Mouse (Mus musculus): Measurements from ENCODE around the gene Dlg5. TPM values are rescaled to one million over a fixed set of nuclear protein-coding genes. Genes with fewer than 3 reads are reported as not detected.

Gene Dlg5
- polyA plus RNA-seq, 1 experiment from 2014 or later: 32.5 TPM

GRCm38 (mm10) chr14:24134623-24135290, 111.0 kb downstream of the Dlg5 start:
- DNase-seq (ENCODE audit: low spot score) (no peak), ATAC-seq (ENCODE audit: low FRiP score) (no peak)
- WGBS: 86% methylated on average over 7 of the region's 7 CpGs
- Histone ChIP-seq H3K4me3 (replicated peaks; ENCODE audit: low read length) (no peak overlapping the region), H3K9ac (no peak overlapping the region), H3K9me3 (ENCODE audit: control insufficient read depth, low read length) (no peaks in the 10 kb centered on the region), H3K4me1 (replicated peaks; ENCODE audit: control insufficient read depth, insufficient read depth, low read length) (no peaks in the 10 kb centered on the region), H3K36me3 (replicated peaks; ENCODE audit: control insufficient read depth, insufficient read depth) (peaks cover 58% of the 10 kb centered on the region), H3K27ac (no peak overlapping the region), H3K4me2 (replicated peaks) (no peak overlapping the region), H3K27me3 (ENCODE audit: control insufficient read depth, insufficient read depth, low read length) (no peaks in the 10 kb centered on the region)

GRCm38 (mm10) chr14:24133801-24134200, 111.9 kb downstream of the Dlg5 start:
- Histone ChIP-seq H3K9ac (no peak overlapping the region), H3K27me3 (ENCODE audit: control insufficient read depth, insufficient read depth, low read length) (no peaks in the 10 kb centered on the region), H3K9me3 (ENCODE audit: control insufficient read depth, low read length) (no peaks in the 10 kb centered on the region), H3K4me3 (replicated peaks; ENCODE audit: low read length) (no peak overlapping the region), H3K36me3 (replicated peaks; ENCODE audit: control insufficient read depth, insufficient read depth) (peaks cover 49% of the 10 kb centered on the region), H3K4me2 (replicated peaks) (no peak overlapping the region), H3K27ac (no peak overlapping the region), H3K4me1 (replicated peaks; ENCODE audit: control insufficient read depth, insufficient read depth, low read length) (no peaks in the 10 kb centered on the region)
- DNase-seq (ENCODE audit: low spot score) (no peak), ATAC-seq (ENCODE audit: low FRiP score) (no peak)
- 86% methylated on average over 8 of the region's 8 CpGs for WGBS

GRCm38 (mm10) chr14:24132092-24132491, 113.6 kb downstream of the Dlg5 start:
- Histone ChIP-seq H3K4me2 (replicated peaks) (no peak overlapping the region), H3K36me3 (replicated peaks; ENCODE audit: control insufficient read depth, insufficient read depth) (peaks cover 32% of the 10 kb centered on the region), H3K4me3 (replicated peaks; ENCODE audit: low read length) (no peak overlapping the region), H3K27me3 (ENCODE audit: control insufficient read depth, insufficient read depth, low read length) (no peaks in the 10 kb centered on the region), H3K4me1 (replicated peaks; ENCODE audit: control insufficient read depth, insufficient read depth, low read length) (no peaks in the 10 kb centered on the region), H3K9me3 (ENCODE audit: control insufficient read depth, low read length) (no peaks in the 10 kb centered on the region), H3K9ac (no peak overlapping the region), H3K27ac (no peak overlapping the region)
- WGBS: 53% methylated on average over 4 of the region's 4 CpGs
- ATAC-seq (ENCODE audit: low FRiP score) (no peak), DNase-seq (ENCODE audit: low spot score) (no peak)

GRCm38 (mm10) chr14:24125069-24125468, 120.7 kb downstream of the Dlg5 start:
- Histone ChIP-seq H3K9me3 (ENCODE audit: control insufficient read depth, low read length) (no peaks in the 10 kb centered on the region), H3K4me2 (replicated peaks) (no peak overlapping the region), H3K4me1 (replicated peaks; ENCODE audit: control insufficient read depth, insufficient read depth, low read length) (no peaks in the 10 kb centered on the region), H3K36me3 (replicated peaks; ENCODE audit: control insufficient read depth, insufficient read depth) (no peaks in the 10 kb centered on the region), H3K27me3 (ENCODE audit: control insufficient read depth, insufficient read depth, low read length) (no peaks in the 10 kb centered on the region), H3K4me3 (replicated peaks; ENCODE audit: low read length) (no peak overlapping the region), H3K9ac (no peak overlapping the region), H3K27ac (no peak overlapping the region)
- no peak for DNase-seq (ENCODE audit: low spot score)
- no peak for ATAC-seq (ENCODE audit: low FRiP score)
- WGBS: 85% methylated on average over 2 of the region's 2 CpGs

- no peak for ATAC-seq (ENCODE audit: low FRiP score)
- no peak for DNase-seq (ENCODE audit: low spot score)
- Histone ChIP-seq H3K27ac (no peak overlapping the region), H3K36me3 (replicated peaks; ENCODE audit: control insufficient read depth, insufficient read depth) (no peaks in the 10 kb centered on the region), H3K4me1 (replicated peaks; ENCODE audit: control insufficient read depth, insufficient read depth, low read length) (no peaks in the 10 kb centered on the region), H3K4me3 (replicated peaks; ENCODE audit: low read length) (no peak overlapping the region), H3K4me2 (replicated peaks) (no peak overlapping the region), H3K9me3 (ENCODE audit: control insufficient read depth, low read length) (no peaks in the 10 kb centered on the region), H3K9ac (no peak overlapping the region), H3K27me3 (ENCODE audit: control insufficient read depth, insufficient read depth, low read length) (no peaks in the 10 kb centered on the region)
- 57% methylated on average over 1 of the region's 1 CpGs for WGBS
Observed at GRCm38 (mm10) chr14:24124171-24124570, 121.5 kb downstream of the Dlg5 start.

GRCm38 (mm10) chr14:24106734-24107133, 139.0 kb downstream of the Dlg5 start:
- WGBS: 87% methylated on average over 2 of the region's 2 CpGs
- Histone ChIP-seq H3K27me3 (ENCODE audit: control insufficient read depth, insufficient read depth, low read length) (no peaks in the 10 kb centered on the region), H3K4me2 (replicated peaks) (no peak overlapping the region), H3K9me3 (ENCODE audit: control insufficient read depth, low read length) (no peaks in the 10 kb centered on the region), H3K27ac (no peak overlapping the region), H3K4me3 (replicated peaks; ENCODE audit: low read length) (no peak overlapping the region), H3K4me1 (replicated peaks; ENCODE audit: control insufficient read depth, insufficient read depth, low read length) (no peaks in the 10 kb centered on the region), H3K36me3 (replicated peaks; ENCODE audit: control insufficient read depth, insufficient read depth) (no peaks in the 10 kb centered on the region), H3K9ac (no peak overlapping the region)
- ATAC-seq (ENCODE audit: low FRiP score) (no peak), DNase-seq (ENCODE audit: low spot score) (no peak)

GRCm38 (mm10) chr14:24098828-24099227, 146.9 kb downstream of the Dlg5 start:
- H3K9me3 ChIP-seq (ENCODE audit: control insufficient read depth, low read length): no peaks in the 10 kb centered on the region
- no peak overlapping the region for H3K27ac ChIP-seq
- no peaks in the 10 kb centered on the region for H3K36me3 ChIP-seq (replicated peaks; ENCODE audit: control insufficient read depth, insufficient read depth)
- H3K4me1 ChIP-seq (replicated peaks; ENCODE audit: control insufficient read depth, insufficient read depth, low read length): no peaks in the 10 kb centered on the region
- no peak overlapping the region for H3K4me2 ChIP-seq (replicated peaks)
- ATAC-seq (ENCODE audit: low FRiP score): no peak
- no peaks in the 10 kb centered on the region for H3K27me3 ChIP-seq (ENCODE audit: control insufficient read depth, insufficient read depth, low read length)
- no peak overlapping the region for H3K9ac ChIP-seq
- no peak for DNase-seq (ENCODE audit: low spot score)
- 90% methylated on average over 4 of the region's 4 CpGs for WGBS
- H3K4me3 ChIP-seq (replicated peaks; ENCODE audit: low read length): no peak overlapping the region

- WGBS: 97% methylated on average over 1 of the region's 1 CpGs
Observed at GRCm38 (mm10) chr14:24094656-24095055, 151.1 kb downstream of the Dlg5 start.

GRCm38 (mm10) chr14:24093221-24093620, 152.5 kb downstream of the Dlg5 start:
- DNase-seq (ENCODE audit: low spot score): no peak
- WGBS: 94% methylated on average over 4 of the region's 4 CpGs
- Histone ChIP-seq H3K27me3 (ENCODE audit: control insufficient read depth, insufficient read depth, low read length) (no peaks in the 10 kb centered on the region), H3K4me2 (replicated peaks) (no peak overlapping the region), H3K36me3 (replicated peaks; ENCODE audit: control insufficient read depth, insufficient read depth) (no peaks in the 10 kb centered on the region), H3K27ac (no peak overlapping the region), H3K4me1 (replicated peaks; ENCODE audit: control insufficient read depth, insufficient read depth, low read length) (no peaks in the 10 kb centered on the region), H3K9ac (no peak overlapping the region), H3K4me3 (replicated peaks; ENCODE audit: low read length) (no peak overlapping the region), H3K9me3 (ENCODE audit: control insufficient read depth, low read length) (no peaks in the 10 kb centered on the region)
- ATAC-seq (ENCODE audit: low FRiP score): no peak

More at GRCm38 (mm10) chr14:24094656-24095055, 151.1 kb downstream of the Dlg5 start:
- H3K4me1 ChIP-seq (replicated peaks; ENCODE audit: control insufficient read depth, insufficient read depth, low read length): no peaks in the 10 kb centered on the region
- no peaks in the 10 kb centered on the region for H3K36me3 ChIP-seq (replicated peaks; ENCODE audit: control insufficient read depth, insufficient read depth)
- no peaks in the 10 kb centered on the region for H3K27me3 ChIP-seq (ENCODE audit: control insufficient read depth, insufficient read depth, low read length)
- no peaks in the 10 kb centered on the region for H3K9me3 ChIP-seq (ENCODE audit: control insufficient read depth, low read length)
- ATAC-seq (ENCODE audit: low FRiP score) (no peak), DNase-seq (ENCODE audit: low spot score) (no peak)
- H3K27ac ChIP-seq: no peak overlapping the region
- H3K9ac ChIP-seq: no peak overlapping the region
- no peak overlapping the region for H3K4me3 ChIP-seq (replicated peaks; ENCODE audit: low read length)
- H3K4me2 ChIP-seq (replicated peaks): no peak overlapping the region

GRCm38 (mm10) chr14:24092391-24092790, 153.3 kb downstream of the Dlg5 start:
- H3K4me1 ChIP-seq (replicated peaks; ENCODE audit: control insufficient read depth, insufficient read depth, low read length): no peaks in the 10 kb centered on the region
- H3K27ac ChIP-seq: no peak overlapping the region
- no peak overlapping the region for H3K4me2 ChIP-seq (replicated peaks)
- 90% methylated on average over 3 of the region's 3 CpGs for WGBS
- H3K36me3 ChIP-seq (replicated peaks; ENCODE audit: control insufficient read depth, insufficient read depth): no peaks in the 10 kb centered on the region
- ATAC-seq (ENCODE audit: low FRiP score) (no peak), DNase-seq (ENCODE audit: low spot score) (no peak)
- H3K27me3 ChIP-seq (ENCODE audit: control insufficient read depth, insufficient read depth, low read length): no peaks in the 10 kb centered on the region
- H3K4me3 ChIP-seq (replicated peaks; ENCODE audit: low read length): no peak overlapping the region
- no peak overlapping the region for H3K9ac ChIP-seq
- no peaks in the 10 kb centered on the region for H3K9me3 ChIP-seq (ENCODE audit: control insufficient read depth, low read length)
